Mouse (Mus musculus) spleen, adult 2 months (tissue): ENCODE measurements at regions not wholly inside any gene's neighbourhood (a gene's known extent, or its start where the extent isn't known, plus 50 kb on each side); places are given as distances from the start of the nearest gene placed in this dataset.

ENCODE experiments used
- DNase-seq, 2 experiments: peaks; one replicate each; pipeline versions ENCODE4 v3.0.0 to v3.0.0-alpha.2; 2012 to 2021; ENCODE audit warnings: low spot score in 2 of 2, low read depth in 1 of 2
- H3K27ac ChIP-seq: fragments of 200-500 bp; 2 replicates; pipeline ENCODE4 v1.5.1; 2012; ENCODE audit warnings: low read length, inconsistent platforms; ENCODE audit not compliant: insufficient read depth
- H3K27me3 ChIP-seq: fragments of 200-500 bp; 2 replicates; pipeline ENCODE4 v1.6.1; 2012; ENCODE audit warnings: mild to moderate bottlenecking, moderate library complexity, low read length, inconsistent platforms; ENCODE audit not compliant: control insufficient read depth, insufficient read depth
- H3K36me3 ChIP-seq: fragments of 200-500 bp; 2 replicates; pipeline ENCODE4 v1.6.1; 2012; ENCODE audit warnings: mild to moderate bottlenecking, low read length, inconsistent platforms; ENCODE audit not compliant: control insufficient read depth, insufficient read depth
- H3K4me1 ChIP-seq: fragments of 200-500 bp; 2 replicates; pipeline ENCODE4 v1.6.1; 2011; ENCODE audit warnings: inconsistent platforms; ENCODE audit not compliant: control insufficient read depth, insufficient read depth, insufficient read length
- H3K4me3 ChIP-seq: fragments of 200-500 bp; 2 replicates; pipeline ENCODE4 v1.5.1; 2011; ENCODE audit warnings: mild to moderate bottlenecking, inconsistent platforms; ENCODE audit not compliant: insufficient read depth, insufficient read length; ENCODE audit errors: extremely low read depth
- CTCF ChIP-seq: fragments of 200-500 bp; IDR thresholded peaks from 2 replicates; pipeline ENCODE4 v1.5.1; 2011; ENCODE audit warnings: mild to moderate bottlenecking, inconsistent platforms; ENCODE audit not compliant: insufficient read depth, insufficient read length, insufficient replicate concordance; ENCODE audit errors: extremely low read depth
- POLR2A ChIP-seq: fragments of 200-500 bp; IDR thresholded peaks from 2 replicates; pipeline ENCODE4 v1.6.1; 2011; ENCODE audit warnings: low read depth, low read length, inconsistent platforms
- WGBS: fragments of 180-500 bp; shearing (Covaris S2); methylation state at CpG from one replicate; pipeline ENCODE4 v1.1.7; 2018; 5-methylcytosine and 5-hydroxymethylcytosine counted together

DNA sequence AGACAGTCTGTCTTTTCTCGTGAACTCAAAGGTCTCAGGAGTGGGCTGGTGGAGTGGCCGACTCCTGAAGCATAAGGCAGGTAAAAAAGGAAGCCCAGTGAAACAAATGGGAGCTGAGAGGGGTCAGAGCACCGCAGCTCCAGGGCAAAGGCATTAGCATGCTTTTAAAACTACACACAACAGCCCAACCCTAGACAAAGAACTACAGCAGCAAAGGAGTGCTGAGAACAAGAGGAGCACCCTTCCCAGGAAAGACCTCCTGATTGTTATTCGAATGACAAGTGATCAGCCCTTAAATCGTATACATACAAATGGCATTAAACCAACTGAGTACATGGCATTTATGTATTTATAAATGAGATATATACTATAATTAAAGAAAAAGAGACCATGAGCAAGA, 149.3 kb downstream of the Arl4a start:
- TF ChIP-seq POLR2A (no peak), CTCF (no peak)
- DNase-seq: no peak
- Histone ChIP-seq H3K27ac (no peak overlapping the region), H3K36me3 (no peaks in the 10 kb centered on the region), H3K4me1 (no peaks in the 10 kb centered on the region), H3K4me3 (no peak overlapping the region), H3K27me3 (no peaks in the 10 kb centered on the region)
- 83% methylated on average over 5 of the region's 5 CpGs for WGBS

DNA sequence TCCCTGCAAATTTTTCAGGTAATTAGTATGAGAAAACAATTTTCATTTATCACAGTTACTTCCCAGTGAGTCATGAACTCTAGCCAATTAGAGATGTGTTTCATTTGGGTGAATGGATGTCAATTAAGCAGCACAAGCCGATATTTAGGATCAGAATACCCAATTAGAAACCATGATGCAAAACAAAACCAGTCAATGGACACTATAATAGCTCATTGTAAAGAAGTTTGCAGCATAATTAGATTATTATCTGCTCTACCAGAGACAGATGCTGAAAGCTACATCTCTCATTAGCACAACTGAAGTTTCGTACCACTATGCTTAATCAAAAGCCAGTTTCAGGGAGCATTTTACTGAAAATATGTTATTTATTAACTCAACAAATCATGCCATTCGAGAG, 152.5 kb downstream of the Arl4a start:
- H3K4me1 ChIP-seq: no peaks in the 10 kb centered on the region
- no peak overlapping the region for H3K4me3 ChIP-seq
- no peak overlapping the region for H3K27ac ChIP-seq
- no peak for TF ChIP-seq CTCF
- TF ChIP-seq POLR2A: no peak
- H3K36me3 ChIP-seq: no peaks in the 10 kb centered on the region
- no peaks in the 10 kb centered on the region for H3K27me3 ChIP-seq
- WGBS: 77% methylated on average over 3 of the region's 3 CpGs
- DNase-seq: no peak

DNA sequence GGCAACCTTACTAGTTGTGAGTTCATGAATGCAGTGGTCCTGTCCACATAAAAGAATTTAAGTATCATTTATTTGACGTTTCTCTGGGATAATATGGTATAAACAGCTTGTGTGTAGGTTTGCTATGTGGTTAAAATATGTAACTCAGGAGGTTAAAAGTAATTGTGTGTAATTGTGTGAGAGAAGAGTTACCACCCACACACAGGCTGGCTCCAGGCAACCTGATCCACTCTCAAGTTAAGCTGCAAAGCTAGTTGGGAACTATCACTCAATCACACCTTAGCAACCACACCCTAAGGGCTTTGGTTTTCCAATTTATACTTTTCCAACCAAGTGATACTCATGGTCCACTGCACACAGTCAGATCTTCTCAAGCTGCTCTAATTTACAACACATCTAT, 157.5 kb downstream of the Arl4a start:
- no peaks in the 10 kb centered on the region for H3K4me1 ChIP-seq
- TF ChIP-seq POLR2A (no peak), CTCF (no peak)
- H3K4me3 ChIP-seq: no peak overlapping the region
- H3K36me3 ChIP-seq: no peaks in the 10 kb centered on the region
- H3K27me3 ChIP-seq: no peaks in the 10 kb centered on the region
- no peak for DNase-seq
- H3K27ac ChIP-seq: no peak overlapping the region
- 80% methylated on average over 1 of the region's 1 CpGs for WGBS

DNA sequence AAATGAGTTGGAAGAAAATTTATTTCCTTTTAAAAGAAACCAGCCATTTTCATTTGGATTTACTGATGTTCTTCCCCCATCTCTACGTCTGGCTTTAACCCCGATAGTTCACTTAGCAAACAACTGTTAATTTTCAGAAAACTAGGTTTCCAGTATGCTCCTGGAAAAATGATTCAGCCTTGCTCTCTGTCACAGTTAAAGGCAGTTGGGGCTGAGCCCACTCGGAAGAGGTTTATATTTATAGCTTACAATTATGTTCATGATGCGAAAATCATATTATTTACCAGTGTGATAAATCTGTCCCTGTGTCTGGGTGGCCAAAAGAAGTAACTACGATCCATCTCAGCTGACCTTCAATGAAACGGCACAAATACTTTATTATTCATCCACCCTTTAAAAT, 163.9 kb downstream of the Arl4a start:
- H3K4me1 ChIP-seq: no peaks in the 10 kb centered on the region
- H3K27ac ChIP-seq: no peak overlapping the region
- no peaks in the 10 kb centered on the region for H3K36me3 ChIP-seq
- no peak overlapping the region for H3K4me3 ChIP-seq
- no peak for DNase-seq
- WGBS: 92% methylated on average over 6 of the region's 6 CpGs
- H3K27me3 ChIP-seq: no peaks in the 10 kb centered on the region
- TF ChIP-seq POLR2A (no peak), CTCF (no peak)

DNA sequence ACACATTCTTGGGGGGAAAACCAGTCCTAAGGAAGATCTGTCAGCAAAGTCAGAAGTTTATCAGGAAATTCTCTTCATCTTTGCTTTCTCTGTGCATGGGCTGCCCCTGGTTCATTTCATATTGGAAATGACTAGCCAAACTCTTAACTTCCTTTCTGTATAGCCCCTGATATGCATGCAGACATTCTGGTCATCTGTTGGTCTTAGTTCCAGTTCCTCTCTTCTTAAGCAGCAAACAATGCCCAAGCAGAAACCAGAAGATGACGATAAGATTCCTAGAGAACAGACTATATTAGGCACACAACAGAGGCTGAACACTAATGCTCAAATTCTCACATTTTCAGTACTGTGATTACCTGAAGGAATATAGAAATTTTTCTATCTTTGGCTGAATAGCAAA, 176.0 kb downstream of the Arl4a start:
- H3K27me3 ChIP-seq: no peaks in the 10 kb centered on the region
- 54% methylated on average over 1 of the region's 1 CpGs for WGBS
- H3K27ac ChIP-seq: no peak overlapping the region
- no peaks in the 10 kb centered on the region for H3K36me3 ChIP-seq
- no peak overlapping the region for H3K4me3 ChIP-seq
- H3K4me1 ChIP-seq: no peaks in the 10 kb centered on the region
- no peak for DNase-seq
- TF ChIP-seq CTCF: no peak
- no peak for TF ChIP-seq POLR2A

DNA sequence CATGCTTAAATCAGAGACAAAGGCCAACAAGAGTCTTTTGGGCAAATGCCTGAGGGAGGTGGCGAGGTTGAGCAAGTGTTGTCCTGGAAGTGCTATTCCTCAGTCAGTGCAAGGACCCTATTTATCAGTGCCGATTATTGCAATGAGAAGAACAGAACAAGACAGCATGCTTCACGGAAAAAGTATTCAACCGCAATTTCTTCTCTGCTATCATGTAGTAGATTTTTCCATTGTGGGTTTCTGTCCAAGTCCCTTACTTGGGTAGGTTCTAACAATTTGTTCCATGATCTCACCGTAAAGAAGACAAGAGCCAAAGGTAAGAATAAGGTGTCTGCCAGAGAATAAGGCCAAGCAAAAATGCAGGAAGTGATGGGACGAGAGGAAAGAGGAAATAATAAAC, 186.2 kb downstream of the Arl4a start:
- H3K36me3 ChIP-seq: no peaks in the 10 kb centered on the region
- no peak overlapping the region for H3K4me3 ChIP-seq
- H3K27ac ChIP-seq: no peak overlapping the region
- DNase-seq: no peak
- no peaks in the 10 kb centered on the region for H3K4me1 ChIP-seq
- WGBS: 75% methylated on average over 6 of the region's 6 CpGs
- H3K27me3 ChIP-seq: no peaks in the 10 kb centered on the region
- TF ChIP-seq CTCF: no peak
- TF ChIP-seq POLR2A: no peak

DNA sequence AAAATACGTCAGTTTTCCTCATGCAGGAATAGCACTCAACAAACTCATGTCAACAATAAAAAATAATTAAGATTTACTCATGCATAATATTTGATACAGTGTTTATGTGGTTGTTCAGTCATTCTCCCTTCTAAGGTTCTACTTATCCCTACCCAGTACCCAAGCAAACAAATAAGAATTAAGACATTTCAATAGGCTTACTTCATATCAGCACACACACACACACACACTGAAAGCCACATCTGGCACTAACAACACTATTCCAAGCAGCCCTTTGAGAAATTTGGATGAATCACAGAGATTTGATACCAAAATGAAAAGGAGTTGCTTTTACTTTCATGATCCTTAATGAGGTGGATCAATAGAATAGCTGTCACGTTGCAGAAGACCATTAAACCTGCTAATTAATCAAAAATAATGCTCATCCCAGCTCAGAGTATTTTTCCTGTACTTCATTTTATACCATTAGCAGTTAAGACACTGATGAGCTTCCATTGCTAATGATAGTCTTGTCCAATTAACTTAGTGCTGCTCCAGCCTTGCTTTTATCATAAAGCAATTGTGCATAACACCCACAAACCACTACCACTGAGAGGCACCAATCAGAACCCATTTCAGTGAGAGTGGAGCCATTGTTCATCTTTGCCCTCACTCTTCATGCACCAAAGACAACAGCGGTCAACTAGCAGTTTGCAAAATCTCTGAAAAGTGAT, 188.3 kb downstream of the Arl4a start:
- Histone ChIP-seq H3K36me3 (no peaks in the 10 kb centered on the region), H3K27ac (no peak overlapping the region), H3K4me3 (no peak overlapping the region), H3K4me1 (no peaks in the 10 kb centered on the region), H3K27me3 (no peaks in the 10 kb centered on the region)
- no peak for DNase-seq
- WGBS: 87% methylated on average over 3 of the region's 3 CpGs
- TF ChIP-seq POLR2A (no peak), CTCF (no peak)
